Comparison of ENCODE assay signal across 21 mouse cellular contexts in genomic region chr4:153560956-153561355, GRCm38 (mm10).
DNase-seq lines count a peak whose midpoint lies in the region; ATAC-seq lines count a peak whose summit lies in the region.
"Had no signal": no experiment of that assay in that cellular context is flagged by ENCODE, and none has a peak within 500 bp of the region (broad histone marks: within the 10 kb centered on the region; RNA-seq: fewer than 3 reads in every experiment).

No protein-coding gene starts in this region.

- no peaks in the 10 kb centered on the region for H3K36me3 ChIP-seq in midbrain, embryonic 11.5 days (ENCODE audit: control insufficient read depth, insufficient read depth, low read length)
- no peaks in the 10 kb centered on the region for H3K36me3 ChIP-seq in midbrain, embryonic 13.5 days
- no peaks in the 10 kb centered on the region for H3K36me3 ChIP-seq in kidney, embryonic 14.5 days (ENCODE audit: control insufficient read depth, insufficient read depth, low read length)
- H3K36me3 ChIP-seq: embryonic facial prominence, embryonic 15.5 days; forebrain, embryonic 10.5 days; heart, embryonic 12.5 days; hindbrain, embryonic 15.5 days had no signal

- no peak overlapping the region for H3K27ac ChIP-seq in midbrain, embryonic 11.5 days (ENCODE audit: low read depth, low read length)
- no peak overlapping the region for H3K27ac ChIP-seq in midbrain, embryonic 13.5 days
- no peak overlapping the region for H3K27ac ChIP-seq in kidney, embryonic 14.5 days (ENCODE audit: low read depth, low read length)
- H3K27ac ChIP-seq: embryonic facial prominence, embryonic 15.5 days; forebrain, embryonic 10.5 days; gastrocnemius, adult 2 months; hindbrain, embryonic 15.5 days had no signal

- ATAC-seq in midbrain, embryonic 11.5 days (ENCODE audit: low FRiP score), result no peak
- no peak for ATAC-seq in midbrain, embryonic 13.5 days
- no peak for ATAC-seq in kidney, embryonic 14.5 days (ENCODE audit: low FRiP score, low TSS enrichment)
- ATAC-seq: activated CD4-positive, CD25-positive, alpha-beta regulatory T cell, adult 4 months; inflammation-experienced regulatory T-cells, adult 6 months; Patski had no signal

- H3K4me2 ChIP-seq in midbrain, embryonic 11.5 days, result no peak overlapping the region
- H3K4me2 ChIP-seq in midbrain, embryonic 13.5 days (replicated peaks), result no peak overlapping the region
- H3K4me2 ChIP-seq in kidney, embryonic 14.5 days (replicated peaks; ENCODE audit: low read depth, low read length), result no peak overlapping the region
- H3K4me2 ChIP-seq: embryonic facial prominence, embryonic 15.5 days; hindbrain, embryonic 15.5 days had no signal

- no peak overlapping the region for H3K4me3 ChIP-seq in midbrain, embryonic 11.5 days (ENCODE audit: low read depth, low read length)
- no peak overlapping the region for H3K4me3 ChIP-seq in midbrain, embryonic 13.5 days (replicated peaks)
- no peak overlapping the region for H3K4me3 ChIP-seq in kidney, embryonic 14.5 days (ENCODE audit: low read length)
- H3K4me3 ChIP-seq: embryonic facial prominence, embryonic 15.5 days; erythroblast, embryonic 14.5 days; forebrain, embryonic 10.5 days; gastrocnemius, adult 2 months; heart, embryonic 12.5 days; hindbrain, embryonic 15.5 days had no signal

- 62% methylated on average over 6 of the region's 6 CpGs for WGBS in midbrain, embryonic 11.5 days
- WGBS in midbrain, embryonic 13.5 days, result 58% methylated on average over 6 of the region's 6 CpGs
- 7% methylated on average over 6 of the region's 6 CpGs for WGBS in kidney, embryonic 14.5 days

- peak; percentile 61 for DNase-seq in midbrain, embryonic 11.5 days (ENCODE audit: low spot score, missing footprints)
- peak; percentile 76 to 93 for DNase-seq in adrenal gland, adult (ENCODE audit: inconsistent age in 2 of 2, low spot score in 1 of 2)
- DNase-seq in adrenal gland, adult 8-10 months, result peak; percentile 91
- DNase-seq in adrenal gland, postnatal 36 days, result peak; percentile 64 to 83
- DNase-seq in adipocyte (ENCODE audit: low spot score), result no peak
- DNase-seq: cerebellum, adult 18-20 months; cerebellum, adult 9-11 months; cerebellum, postnatal 36 days; gastrocnemius, adult 2 months; gastrocnemius, postnatal 25 days had no signal

- no peaks in the 10 kb centered on the region for H3K27me3 ChIP-seq in midbrain, embryonic 11.5 days (ENCODE audit: control insufficient read depth, insufficient read depth, low read length)
- H3K27me3 ChIP-seq in midbrain, embryonic 13.5 days, result no peaks in the 10 kb centered on the region; the same call in 1 of the 2 replicates
- H3K27me3 ChIP-seq in kidney, embryonic 14.5 days (ENCODE audit: control insufficient read depth, insufficient read depth, low read length), result no peaks in the 10 kb centered on the region
- H3K27me3 ChIP-seq: CH12.LX; embryonic facial prominence, embryonic 15.5 days; hindbrain, embryonic 15.5 days; Patski had no signal

- H3K4me1 ChIP-seq in midbrain, embryonic 11.5 days (ENCODE audit: control insufficient read depth, insufficient read depth, low read length), result no peaks in the 10 kb centered on the region
- peaks cover 10% of the 10 kb centered on the region; the same call in 1 of the 2 replicates for H3K4me1 ChIP-seq in midbrain, embryonic 13.5 days (replicated peaks)
- H3K4me1 ChIP-seq in kidney, embryonic 14.5 days (ENCODE audit: control insufficient read depth, insufficient read depth, low read length), result no peaks in the 10 kb centered on the region; the same call in 1 of the 2 replicates
- H3K4me1 ChIP-seq: embryonic facial prominence, embryonic 15.5 days had no signal

- no peaks in the 10 kb centered on the region for H3K9me3 ChIP-seq in midbrain, embryonic 11.5 days (ENCODE audit: control insufficient read depth, low read length)
- H3K9me3 ChIP-seq in midbrain, embryonic 13.5 days, result no peaks in the 10 kb centered on the region
- H3K9me3 ChIP-seq in kidney, embryonic 14.5 days (ENCODE audit: control insufficient read depth, low read length), result no peaks in the 10 kb centered on the region
- H3K9me3 ChIP-seq: embryonic facial prominence, embryonic 15.5 days; forebrain, embryonic 10.5 days; heart, embryonic 12.5 days; hindbrain, embryonic 15.5 days had no signal

- H3K9ac ChIP-seq in midbrain, embryonic 11.5 days (ENCODE audit: low read length), result no peak overlapping the region
- H3K9ac ChIP-seq in midbrain, embryonic 13.5 days (replicated peaks), result no peak overlapping the region
- no peak overlapping the region for H3K9ac ChIP-seq in kidney, embryonic 14.5 days (ENCODE audit: low read depth, low read length)
- H3K9ac ChIP-seq: embryonic facial prominence, embryonic 15.5 days; heart, embryonic 12.5 days; hindbrain, embryonic 15.5 days had no signal
